Mouse (Mus musculus): ENCODE measurements at regions not wholly inside any gene's neighbourhood (a gene's known extent, or its start where the extent isn't known, plus 50 kb on each side); places are given as distances from the start of the nearest gene placed in this dataset.

DNA sequence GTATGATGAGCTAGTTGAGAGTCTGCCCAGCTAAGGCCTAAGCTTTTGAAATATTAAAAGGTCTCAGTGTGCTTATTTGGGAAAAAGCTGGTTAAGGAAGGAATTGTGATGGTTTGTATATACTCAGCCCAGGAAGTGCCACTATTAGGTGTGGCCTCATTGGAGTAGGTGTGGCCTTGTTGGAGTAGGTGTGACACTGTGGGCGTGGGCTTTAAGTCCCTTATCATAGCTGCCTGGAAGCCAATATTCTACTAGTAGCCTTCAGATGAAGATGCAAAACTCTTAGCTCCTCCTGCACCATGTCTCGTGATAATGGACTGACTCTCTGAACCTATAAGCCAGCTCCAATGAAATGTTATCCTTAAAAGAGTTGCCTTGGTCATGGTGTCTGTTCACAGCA lies 72.8 kb upstream of the Tut7 start:
- TF ChIP-seq CTCF (IDR thresholded peaks at IDR 0.05; ENCODE audit: low read depth): no peak
- no peak for TF ChIP-seq EP300 (IDR thresholded peaks at IDR 0.05; ENCODE audit: low read depth)
